Mouse (Mus musculus) ES-Bruce4 (cell line): Measurements from ENCODE around the gene Bag5.

Experiments
- CTCF ChIP-seq: IDR thresholded peaks from one replicate; pipeline ENCODE4 v1.8.1; 2011; ENCODE audit warnings: low read depth, low read length
- EP300 ChIP-seq: IDR thresholded peaks from 2 replicates; pipeline ENCODE4 v1.6.1; 2011; ENCODE audit warnings: low read depth, low read length; ENCODE audit not compliant: insufficient read depth

DNA sequence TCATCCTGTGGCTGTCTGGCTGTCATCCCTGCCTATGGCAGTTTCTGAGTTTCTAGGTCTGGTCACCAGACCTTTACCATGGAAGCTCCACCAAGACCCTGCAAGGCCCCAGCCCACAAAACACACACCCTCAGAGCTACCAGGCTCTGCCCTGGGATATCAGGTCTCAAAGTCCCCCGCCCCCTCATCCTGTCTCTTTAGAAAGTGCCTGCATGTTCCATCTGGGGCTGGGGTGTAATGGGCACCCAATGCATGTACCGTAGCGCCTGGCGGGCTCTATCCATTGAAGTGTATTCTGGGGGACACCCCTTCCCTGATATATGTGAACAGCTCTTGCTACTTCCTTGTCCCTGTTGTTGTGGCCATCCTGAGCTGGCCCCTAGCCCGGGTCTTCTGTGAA lies 20.2 kb downstream of the Bag5 start:
- TF ChIP-seq CTCF (no peak), EP300 (no peak)
